Mouse (Mus musculus): ENCODE data around the gene Gpc2. TPM values are rescaled to one million over a fixed set of nuclear protein-coding genes. Genes with fewer than 3 reads are reported as not detected.

Gpc2 gene
- polyA plus RNA-seq (2012; rRNA removed): 1.5 and 2.1 TPM in 2 replicates

GRCm38 (mm10) chr5:138279585-138280424 is at the start of gene Gpc2, which contains the start of the genes Gm43720 and Stag3:
Gene Gpc2 (minus strand): TSS chr5:138280005.
Gene Gm43720 (minus strand): TSS chr5:138279958.
Gene Stag3 (plus strand): TSS chr5:138280240.

GRCm38 (mm10) chr5:138272409-138272923 is 7.3 kb downstream of the Gpc2 start, which contains the start of gene Gal3st4:
Gene Gal3st4 (minus strand): TSS chr5:138272840.

GRCm38 (mm10) chr5:138263260-138264206 is 16.3 kb downstream of the Gpc2 start, which contains the start of gene BC037034:
Gene BC037034 (minus strand): TSS chr5:138264033.

GRCm38 (mm10) chr5:138255353-138256093 is 24.3 kb downstream of the Gpc2 start, which contains the start of gene Lamtor4:
Gene Lamtor4 (plus strand): TSS chr5:138255482.

GRCm38 (mm10) chr5:138225700-138226099 is 54.1 kb downstream of the Gpc2 start, which contains the start of gene Nxpe5:
Gene Nxpe5 (plus strand): TSS chr5:138225898.

Other genes starting within 250 kb of the Gpc2 start
- not detected in 2 replicates for gene Smok3c, start 226.8 kb downstream of the Gpc2 start, polyA plus RNA-seq (2012; rRNA removed)
- 2.9 and 3.0 TPM in 2 replicates for gene Zkscan1, start 194.9 kb downstream of the Gpc2 start, polyA plus RNA-seq (2012; rRNA removed)
- gene Zscan21, start 163.1 kb downstream of the Gpc2 start, polyA plus RNA-seq (2012; rRNA removed): 10.0 and 10.6 TPM in 2 replicates
- 1.4 and 1.6 TPM in 2 replicates for gene Zfp113, start 124.3 kb downstream of the Gpc2 start, polyA plus RNA-seq (2012; rRNA removed)
- 113 and 134 TPM in 2 replicates for gene Cops6, start 118.9 kb downstream of the Gpc2 start, polyA plus RNA-seq (2012; rRNA removed)
- gene Ap4m1, start 108.0 kb downstream of the Gpc2 start, polyA plus RNA-seq (2012; rRNA removed): 10.2 and 11.1 TPM in 2 replicates
- gene Mcm7, start 107.6 kb downstream of the Gpc2 start, polyA plus RNA-seq (2012; rRNA removed): 65.8 and 67.1 TPM in 2 replicates
- 23.8 and 24.7 TPM in 2 replicates for gene Taf6, start 92.6 kb downstream of the Gpc2 start, polyA plus RNA-seq (2012; rRNA removed)
- gene Cnpy4, start 92.5 kb downstream of the Gpc2 start, polyA plus RNA-seq (2012; rRNA removed): 6.9 TPM in 2 replicates
- gene Mblac1, start 85.7 kb downstream of the Gpc2 start, polyA plus RNA-seq (2012; rRNA removed): 1.7 and 1.8 TPM in 2 replicates
- gene Nxpe5, start 54.1 kb downstream of the Gpc2 start, polyA plus RNA-seq (2012; rRNA removed): 0.12 and 0.16 TPM in 2 replicates
- 59.3 and 63.4 TPM in 2 replicates for gene Lamtor4, start 24.5 kb downstream of the Gpc2 start, polyA plus RNA-seq (2012; rRNA removed)
- gene BC037034, start 16.0 kb downstream of the Gpc2 start, polyA plus RNA-seq (2012; rRNA removed): 20.7 and 25.8 TPM in 2 replicates
- 0.02 TPM in 2 replicates for gene Gal3st4, start 7.2 kb downstream of the Gpc2 start, polyA plus RNA-seq (2012; rRNA removed)
- not detected in 2 replicates for gene Gm43720, start within 50 bp of the Gpc2 start, polyA plus RNA-seq (2012; rRNA removed)
- 1.8 and 2.9 TPM in 2 replicates for gene Stag3, start 235 bp upstream of the Gpc2 start, polyA plus RNA-seq (2012; rRNA removed)
- gene Pvrig, start 62.0 kb upstream of the Gpc2 start, polyA plus RNA-seq (2012; rRNA removed): 0.51 and 0.54 TPM in 2 replicates
- 2.7 TPM in 2 replicates for gene Zfp157, start 161.5 kb upstream of the Gpc2 start, polyA plus RNA-seq (2012; rRNA removed)

All from liver, embryonic 18 days (tissue).